Mouse (Mus musculus) heart, embryonic 15.5 days (tissue): Measurements from ENCODE around the gene Tspear. TPM values are rescaled to one million over a fixed set of nuclear protein-coding genes. Genes with fewer than 3 reads are reported as not detected.

Experiments used
- ATAC-seq: fragments of 200-750 bp; cut with Nextera tagmentation; replicated peaks from 2 replicates; pipeline ENCODE4 v1.8.0; 2017; ENCODE audit warnings: low read depth, moderate TSS enrichment; ENCODE audit not compliant: insufficient number of reproducible peaks, insufficient read depth, low FRiP score
- H3K27ac ChIP-seq: fragments of 300-500 bp; sonication (generic); 2 replicates; pipeline ENCODE4 v1.5.1; 2015; ENCODE audit warnings: mild to moderate bottlenecking, inconsistent platforms
- H3K27me3 ChIP-seq: fragments of 300-500 bp; sonication (generic); 2 replicates; pipeline ENCODE4 v1.6.1; 2015; ENCODE audit warnings: inconsistent platforms
- H3K36me3 ChIP-seq: fragments of 300-500 bp; sonication (generic); 2 replicates; pipeline ENCODE4 v1.6.1; 2015; ENCODE audit warnings: mild to moderate bottlenecking, inconsistent platforms
- H3K4me1 ChIP-seq: fragments of 300-500 bp; sonication (generic); replicated peaks from 2 replicates; pipeline ENCODE4 v1.6.1; 2015; ENCODE audit warnings: inconsistent platforms
- H3K4me2 ChIP-seq: fragments of 300-500 bp; sonication (generic); 2 replicates; pipeline ENCODE4 v1.6.1; 2015; ENCODE audit warnings: inconsistent platforms, mild to moderate bottlenecking, moderate library complexity
- H3K4me3 ChIP-seq: fragments of 300-500 bp; sonication (generic); 2 replicates; pipeline ENCODE4 v1.5.1; 2015; ENCODE audit warnings: mild to moderate bottlenecking, inconsistent platforms
- H3K9ac ChIP-seq: fragments of 300-500 bp; sonication (generic); 2 replicates; pipeline ENCODE4 v1.6.1; 2015; ENCODE audit warnings: mild to moderate bottlenecking, inconsistent platforms
- H3K9me3 ChIP-seq: fragments of 300-500 bp; sonication (generic); replicated peaks from 2 replicates; pipeline ENCODE4 v1.6.1; 2016; ENCODE audit warnings: inconsistent platforms
- WGBS: fragments of 180-500 bp; shearing (Covaris S2); methylation state at CpG from one replicate; pipeline ENCODE4 v1.1.7; 2015; ENCODE audit warnings: mixed read lengths; 5-methylcytosine and 5-hydroxymethylcytosine counted together
- polyA plus RNA-seq: library from polyadenylated mRNA; unstranded; fragments of >200 nt; fragmentation: Nextera tagmentation; extraction: Ambion mirVana; gene quantifications from 2 replicates; pipeline ENCODE4 v1.2.1, GENCODE M21; 2015

Gene Tspear
- polyA plus RNA-seq, 1 experiment from 2014 or later: not detected

DNA sequence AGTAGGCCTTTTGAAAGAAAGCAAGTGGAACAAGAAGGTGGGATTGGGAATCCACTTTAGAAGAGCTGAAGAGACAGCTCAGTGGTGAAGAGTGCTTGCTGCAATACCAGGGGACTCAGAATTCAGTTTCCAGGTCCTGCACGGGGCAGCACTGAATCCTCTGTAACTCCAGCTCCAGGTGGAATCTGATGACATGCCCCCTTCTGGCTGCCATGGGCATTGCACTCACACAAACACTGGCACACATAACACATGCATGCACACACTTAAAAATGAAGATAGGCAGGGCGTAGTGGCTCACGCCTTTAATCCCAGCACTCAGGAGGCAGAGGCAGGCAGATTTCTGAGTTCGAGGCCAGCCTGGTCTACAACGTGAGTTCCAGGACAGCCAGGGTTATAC, 196.2 kb downstream of the Tspear start:
- Histone ChIP-seq H3K27me3 (peaks cover 20% of the 10 kb centered on the region), H3K36me3 (no peaks in the 10 kb centered on the region), H3K27ac (no peak overlapping the region), H3K4me1 (no peaks in the 10 kb centered on the region), H3K9me3 (no peaks in the 10 kb centered on the region), H3K9ac (no peak overlapping the region), H3K4me3 (no peak overlapping the region), H3K4me2 (no peak overlapping the region)
- 77% methylated on average over 5 of the region's 5 CpGs for WGBS
- no peak for ATAC-seq

DNA sequence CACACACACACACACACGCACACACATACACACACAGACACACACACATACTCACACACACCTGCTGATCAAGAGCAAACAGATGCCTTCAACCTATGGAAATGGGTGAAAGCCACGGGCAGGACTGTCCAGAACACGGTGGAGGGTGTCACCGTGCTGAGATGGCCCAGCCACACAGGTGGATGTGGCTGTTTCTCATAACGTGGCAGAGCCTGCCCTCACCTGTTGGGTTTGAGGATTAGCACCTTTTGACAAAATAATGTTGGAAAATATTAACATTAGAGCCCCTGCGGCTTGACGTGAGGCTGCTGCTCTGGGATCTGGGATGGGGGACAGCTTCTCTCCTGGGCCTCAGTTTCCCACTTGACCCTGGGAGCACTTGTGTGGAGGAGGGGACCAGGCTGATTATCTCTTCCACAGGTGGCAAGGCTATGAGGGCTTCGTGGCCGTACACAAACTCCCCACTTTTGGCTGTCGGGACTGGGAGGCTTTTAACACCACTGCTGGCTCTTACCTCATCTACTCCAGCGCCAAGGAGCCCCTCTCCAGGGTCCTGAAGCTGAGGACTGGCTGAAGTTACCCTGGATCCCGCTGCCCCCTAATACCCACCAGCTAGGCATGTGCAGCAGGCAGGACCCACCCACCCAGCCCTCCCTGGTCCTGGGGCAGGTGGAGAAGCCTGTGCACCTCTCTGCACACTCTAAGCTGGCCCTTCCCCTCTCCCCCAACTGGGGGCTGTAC, 199.8 kb downstream of the Tspear start:
- Histone ChIP-seq H3K9me3 (no peaks in the 10 kb centered on the region), H3K9ac (no peak overlapping the region), H3K4me1 (no peaks in the 10 kb centered on the region), H3K27ac (no peak overlapping the region), H3K4me3 (no peak overlapping the region), H3K36me3 (no peaks in the 10 kb centered on the region), H3K4me2 (no peak overlapping the region), H3K27me3 (peaks cover 21% of the 10 kb centered on the region)
- 41% methylated on average over 12 of the region's 12 CpGs for WGBS
- no peak for ATAC-seq

DNA sequence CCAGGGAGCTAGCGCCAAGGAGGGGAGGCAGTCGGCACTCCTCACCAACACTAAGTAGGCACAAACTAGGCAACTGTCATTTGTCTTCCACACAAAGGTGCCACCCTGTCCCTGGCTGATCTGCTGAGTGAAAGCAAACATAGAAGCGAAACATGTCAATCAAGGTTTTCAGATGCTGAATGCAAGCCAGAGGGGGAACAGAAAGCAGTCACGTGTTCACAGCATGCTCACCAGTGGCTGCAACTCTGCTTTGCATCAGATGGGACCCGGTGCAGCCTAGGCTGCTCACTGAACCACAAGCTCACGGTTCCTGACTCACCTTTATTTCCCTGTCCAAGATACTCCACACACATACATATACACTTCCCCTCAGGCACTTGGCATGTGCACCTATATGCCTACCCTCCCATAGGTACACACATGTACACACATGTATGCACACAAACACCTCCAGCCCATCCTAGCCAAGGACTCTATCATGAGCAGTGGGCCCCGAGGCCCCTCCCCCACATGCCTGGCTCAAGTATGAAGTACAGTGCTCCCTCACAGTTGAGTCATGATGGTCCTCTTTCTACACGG, 204.7 kb downstream of the Tspear start:
- no peaks in the 10 kb centered on the region for H3K9me3 ChIP-seq
- no peaks in the 10 kb centered on the region for H3K36me3 ChIP-seq
- no peak overlapping the region for H3K4me2 ChIP-seq
- H3K27me3 ChIP-seq: peaks cover 13% of the 10 kb centered on the region
- no peak overlapping the region for H3K27ac ChIP-seq
- 80% methylated on average over 8 of the region's 8 CpGs for WGBS
- H3K9ac ChIP-seq: no peak overlapping the region
- ATAC-seq: no peak
- H3K4me3 ChIP-seq: no peak overlapping the region
- H3K4me1 ChIP-seq: no peaks in the 10 kb centered on the region

DNA sequence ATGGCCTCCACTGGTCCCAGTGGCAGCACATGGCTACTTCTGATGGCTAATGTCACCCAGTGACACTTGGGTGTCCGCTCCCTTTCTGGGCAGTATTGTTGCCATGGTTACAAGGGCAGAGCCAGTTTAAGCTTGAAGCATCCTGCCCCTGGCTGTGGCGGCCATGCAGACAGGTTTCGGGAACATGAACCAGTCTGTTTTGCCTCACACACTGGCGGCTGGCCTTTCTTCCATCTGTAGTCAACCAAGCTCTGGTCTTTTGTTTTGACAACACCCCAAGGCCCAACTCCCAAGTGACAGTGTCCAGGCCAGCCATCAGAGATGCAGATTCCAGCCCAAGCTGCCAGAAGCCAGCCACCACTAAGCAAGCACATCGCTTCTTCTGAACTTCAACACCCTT, 209.2 kb downstream of the Tspear start:
- Histone ChIP-seq H3K27me3 (peaks cover 1% of the 10 kb centered on the region; the same call in 1 of the 2 replicates), H3K36me3 (no peaks in the 10 kb centered on the region), H3K27ac (no peak overlapping the region), H3K9ac (no peak overlapping the region), H3K4me3 (no peak overlapping the region), H3K9me3 (no peaks in the 10 kb centered on the region), H3K4me1 (no peaks in the 10 kb centered on the region), H3K4me2 (no peak overlapping the region)
- peak; percentile 24; the same call in 1 of the 2 replicates for ATAC-seq
- 29% methylated on average over 5 of the region's 5 CpGs for WGBS

DNA sequence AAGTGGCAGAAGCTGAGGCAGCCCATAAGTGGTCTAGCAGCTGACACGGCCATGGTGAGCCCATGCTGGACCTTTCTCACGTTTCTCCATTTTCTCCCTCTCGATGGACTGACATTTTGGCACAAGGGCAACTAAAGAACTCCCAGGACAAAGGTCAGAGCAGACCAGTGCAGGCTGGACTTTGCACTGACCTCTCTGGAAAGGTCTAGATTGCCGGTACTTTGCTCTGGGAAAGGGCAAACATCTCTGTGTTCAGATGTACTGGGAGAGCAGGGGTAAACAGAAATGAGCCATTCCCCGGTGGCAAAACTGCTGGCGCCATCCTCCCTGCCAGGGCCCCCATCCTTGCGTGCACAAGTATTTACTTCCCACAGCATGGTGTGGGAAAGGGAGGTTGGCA, 213.8 kb downstream of the Tspear start:
- Histone ChIP-seq H3K9me3 (no peaks in the 10 kb centered on the region), H3K4me3 (no peak overlapping the region), H3K4me1 (peaks cover 14% of the 10 kb centered on the region), H3K27me3 (peaks cover 17% of the 10 kb centered on the region), H3K4me2 (no peak overlapping the region), H3K36me3 (no peaks in the 10 kb centered on the region), H3K9ac (no peak overlapping the region), H3K27ac (no peak overlapping the region)
- ATAC-seq: no peak
- WGBS: 82% methylated on average over 7 of the region's 7 CpGs

GRCm38 (mm10) chr10:77900903-77901818, 214.8 kb downstream of the Tspear start:
- Histone ChIP-seq H3K4me3 (peak overlapping the region; percentile 64; the same call in 1 of the 2 replicates), H3K4me2 (peak overlapping the region; percentile 97), H3K9ac (no peak overlapping the region), H3K9me3 (no peaks in the 10 kb centered on the region), H3K36me3 (no peaks in the 10 kb centered on the region), H3K27ac (no peak overlapping the region), H3K4me1 (peaks cover 14% of the 10 kb centered on the region), H3K27me3 (peaks cover 17% of the 10 kb centered on the region)
- no peak for ATAC-seq
- 86% methylated on average over 27 of the region's 27 CpGs for WGBS

DNA sequence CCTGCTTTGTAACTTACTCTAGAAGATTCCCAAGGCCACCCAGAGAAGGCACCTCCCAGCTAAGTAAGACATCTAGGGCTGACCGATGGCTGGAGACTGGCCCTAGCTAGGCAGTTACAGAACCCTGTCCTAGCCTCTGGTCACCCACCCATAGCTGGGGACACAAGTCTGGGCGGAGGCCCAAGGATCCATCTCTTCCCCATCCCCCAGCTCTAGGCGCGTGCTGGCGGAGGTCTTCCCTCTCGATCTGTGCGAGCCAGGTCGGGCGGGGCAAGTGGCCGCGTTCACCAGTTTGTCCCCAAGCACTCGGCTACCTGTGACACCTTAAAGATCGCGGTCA, 215.5 kb downstream of the Tspear start:
- H3K4me3 ChIP-seq: peak overlapping the region; percentile 64
- ATAC-seq: no peak
- H3K9me3 ChIP-seq: no peaks in the 10 kb centered on the region
- H3K36me3 ChIP-seq: no peaks in the 10 kb centered on the region
- H3K9ac ChIP-seq: peak overlapping the region; percentile 60
- 2% methylated on average over 14 of the region's 14 CpGs for WGBS
- H3K4me1 ChIP-seq: peaks cover 14% of the 10 kb centered on the region
- H3K4me2 ChIP-seq: peak overlapping the region; percentile 97
- H3K27ac ChIP-seq: no peak overlapping the region
- H3K27me3 ChIP-seq: peaks cover 17% of the 10 kb centered on the region

- peaks cover 17% of the 10 kb centered on the region for H3K27me3 ChIP-seq
- ATAC-seq: peak; percentile 78
- no peaks in the 10 kb centered on the region for H3K9me3 ChIP-seq
- peaks cover 14% of the 10 kb centered on the region for H3K4me1 ChIP-seq
- peak within 1 kb of the TSS; percentile 64 for H3K4me3 ChIP-seq
- H3K36me3 ChIP-seq: no peaks in the 10 kb centered on the region
- peak within 1 kb of the TSS; percentile 60 for H3K9ac ChIP-seq
- peak within 1 kb of the TSS; percentile 97 for H3K4me2 ChIP-seq
- WGBS: under 1% methylated on average over 33 of the region's 46 CpGs
- no peak within 1 kb of the TSS for H3K27ac ChIP-seq
These were observed 216.0 kb downstream of the Tspear start, which contains the start of gene Lrrc3 for GRCm38 (mm10) chr10:77902211-77902893. Gene Lrrc3 (minus strand): TSS chr10:77902536.

- H3K9ac ChIP-seq: no peak overlapping the region
- H3K9me3 ChIP-seq: no peaks in the 10 kb centered on the region
- peak; percentile 60 for ATAC-seq
- no peaks in the 10 kb centered on the region for H3K36me3 ChIP-seq
- peak overlapping the region; percentile 97 for H3K4me2 ChIP-seq
- peaks cover 17% of the 10 kb centered on the region for H3K27me3 ChIP-seq
- H3K4me1 ChIP-seq: peaks cover 14% of the 10 kb centered on the region
- H3K27ac ChIP-seq: no peak overlapping the region
- WGBS: 8% methylated on average over 35 of the region's 35 CpGs
- peak overlapping the region; percentile 64 for H3K4me3 ChIP-seq
These were observed 216.7 kb downstream of the Tspear start for GRCm38 (mm10) chr10:77902894-77903715.

GRCm38 (mm10) chr10:77912605-77913004, 226.2 kb downstream of the Tspear start:
- WGBS: 17% methylated on average over 7 of the region's 7 CpGs

More at GRCm38 (mm10) chr10:77912605-77913004, 226.2 kb downstream of the Tspear start:
- Histone ChIP-seq H3K27me3 (no peaks in the 10 kb centered on the region), H3K4me1 (peaks cover 16% of the 10 kb centered on the region), H3K27ac (peak overlapping the region; percentile 31; the same call in 1 of the 2 replicates), H3K9me3 (no peaks in the 10 kb centered on the region), H3K4me2 (no peak overlapping the region; the same call in 1 of the 2 replicates), H3K9ac (no peak overlapping the region), H3K36me3 (no peaks in the 10 kb centered on the region), H3K4me3 (no peak overlapping the region)
- ATAC-seq: peak; percentile 91
